Mouse (Mus musculus): ENCODE data around the gene Stag3. TPM values are rescaled to one million over a fixed set of nuclear protein-coding genes. Genes with fewer than 3 reads are reported as not detected.

Gene Stag3
- polyA plus RNA-seq, 1 experiment from 2014 or later, result 2.5 TPM

DNA sequence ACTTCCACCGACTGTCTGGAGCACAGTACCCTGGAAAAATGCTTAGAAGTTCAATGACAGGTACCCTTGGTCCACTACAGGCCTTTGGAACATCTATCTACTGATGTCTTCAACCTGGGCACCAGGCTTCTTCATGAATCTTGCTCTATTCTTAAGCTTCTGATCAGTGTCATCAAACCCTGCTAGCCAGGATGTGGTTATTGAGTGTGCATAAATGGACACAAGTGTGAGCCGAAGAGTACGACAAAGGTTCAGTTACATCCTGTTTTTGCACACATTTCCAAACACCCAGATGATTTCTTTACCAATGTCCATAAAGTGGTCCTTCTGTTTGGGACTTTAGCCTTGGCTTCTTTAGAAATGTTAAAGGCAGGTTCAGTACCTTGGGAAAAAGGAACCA is 63.2 kb downstream of the Stag3 start:
- Histone ChIP-seq H3K27ac (replicated peaks) (no peak overlapping the region), H3K36me3 (no peaks in the 10 kb centered on the region), H3K4me1 (no peaks in the 10 kb centered on the region), H3K27me3 (ENCODE audit: low read depth, poor library complexity, severe bottlenecking) (no peaks in the 10 kb centered on the region), H3K9me3 (replicated peaks) (no peaks in the 10 kb centered on the region), H3K4me3 (no peak overlapping the region)
- 90% methylated on average over 3 of the region's 3 CpGs for WGBS
- DNase-seq (ENCODE audit: low spot score), result no peak

Other genes starting within 250 kb of the Stag3 start
- not detected in 2 replicates for gene Smok3c, start 227.0 kb upstream of the Stag3 start, polyA plus RNA-seq (2016; fragmentation: Nextera tagmentation; extraction: Ambion mirVana)
- 23.1 and 31.1 TPM in 2 replicates for gene Zkscan1, start 195.2 kb upstream of the Stag3 start, polyA plus RNA-seq (2016; fragmentation: Nextera tagmentation; extraction: Ambion mirVana)
- 105 and 114 TPM in 2 replicates for gene Zscan21, start 163.3 kb upstream of the Stag3 start, polyA plus RNA-seq (2016; fragmentation: Nextera tagmentation; extraction: Ambion mirVana)
- gene Zfp113, start 124.5 kb upstream of the Stag3 start, polyA plus RNA-seq (2016; fragmentation: Nextera tagmentation; extraction: Ambion mirVana), result 42.6 and 46.7 TPM in 2 replicates
- 369 and 387 TPM in 2 replicates for gene Cops6, start 119.2 kb upstream of the Stag3 start, polyA plus RNA-seq (2016; fragmentation: Nextera tagmentation; extraction: Ambion mirVana)
- gene Ap4m1, start 108.2 kb upstream of the Stag3 start, polyA plus RNA-seq (2016; fragmentation: Nextera tagmentation; extraction: Ambion mirVana), result 27.8 and 28.5 TPM in 2 replicates
- 376 and 423 TPM in 2 replicates for gene Mcm7, start 107.8 kb upstream of the Stag3 start, polyA plus RNA-seq (2016; fragmentation: Nextera tagmentation; extraction: Ambion mirVana)
- 138 and 146 TPM in 2 replicates for gene Taf6, start 92.8 kb upstream of the Stag3 start, polyA plus RNA-seq (2016; fragmentation: Nextera tagmentation; extraction: Ambion mirVana)
- gene Cnpy4, start 92.8 kb upstream of the Stag3 start, polyA plus RNA-seq (2016; fragmentation: Nextera tagmentation; extraction: Ambion mirVana), result 54.4 and 58.2 TPM in 2 replicates
- 10.3 and 10.5 TPM in 2 replicates for gene Mblac1, start 85.9 kb upstream of the Stag3 start, polyA plus RNA-seq (2016; fragmentation: Nextera tagmentation; extraction: Ambion mirVana)
- gene Nxpe5, start 54.3 kb upstream of the Stag3 start, polyA plus RNA-seq (2016; fragmentation: Nextera tagmentation; extraction: Ambion mirVana), result not detected in 2 replicates
- gene Lamtor4, start 24.8 kb upstream of the Stag3 start, polyA plus RNA-seq (2016; fragmentation: Nextera tagmentation; extraction: Ambion mirVana), result 47.9 and 48.5 TPM in 2 replicates
- gene BC037034, start 16.2 kb upstream of the Stag3 start, polyA plus RNA-seq (2016; fragmentation: Nextera tagmentation; extraction: Ambion mirVana), result 6.9 and 7.3 TPM in 2 replicates
- 7.1 and 7.3 TPM in 2 replicates for gene Gal3st4, start 7.4 kb upstream of the Stag3 start, polyA plus RNA-seq (2016; fragmentation: Nextera tagmentation; extraction: Ambion mirVana)
- 0.10 TPM in 2 replicates for gene Gm43720, start 282 bp upstream of the Stag3 start, polyA plus RNA-seq (2016; fragmentation: Nextera tagmentation; extraction: Ambion mirVana)
- 42.9 and 68.5 TPM in 2 replicates for gene Gpc2, start 235 bp upstream of the Stag3 start, polyA plus RNA-seq (2016; fragmentation: Nextera tagmentation; extraction: Ambion mirVana)
- gene Pvrig, start 61.7 kb downstream of the Stag3 start, polyA plus RNA-seq (2016; fragmentation: Nextera tagmentation; extraction: Ambion mirVana), result not detected in 2 replicates
- 38.3 and 50.0 TPM in 2 replicates for gene Zfp157, start 161.2 kb downstream of the Stag3 start, polyA plus RNA-seq (2016; fragmentation: Nextera tagmentation; extraction: Ambion mirVana)

All from midbrain, embryonic 10.5 days (tissue).